12 mouse cellular contexts compared by ENCODE assay signal in genomic region chr1:118905319-118905718, GRCm38 (mm10).
A peak's percentile ranks its signal among the peaks of the same experiment; 100 is the strongest.
DNase-seq lines count a peak whose midpoint lies in the region; ATAC-seq and TF ChIP-seq lines count a peak whose summit lies in the region.
"Had no signal": no experiment of that assay in that cellular context is flagged by ENCODE, and none has a peak within 500 bp of the region (broad histone marks: within the 10 kb centered on the region; RNA-seq: fewer than 3 reads in every experiment).

No protein-coding gene starts in this region.

- ATAC-seq in forebrain, embryonic 12.5 days (ENCODE audit: low FRiP score): no peak
- ATAC-seq in forebrain, postnatal 0 days: no peak
- peak; percentile 24; the same call in 1 of the 2 replicates for ATAC-seq in hindbrain, embryonic 16.5 days
- no peak for ATAC-seq in hindbrain, embryonic 12.5 days (ENCODE audit: low FRiP score)
- no peak for ATAC-seq in limb, embryonic 12.5 days (ENCODE audit: insufficient number of reproducible peaks, insufficient read depth, low FRiP score, low TSS enrichment, low read depth)
- no peak for ATAC-seq in kidney, embryonic 14.5 days (ENCODE audit: low FRiP score, low TSS enrichment)

- H3K4me3 ChIP-seq in forebrain, embryonic 12.5 days (replicated peaks): no peak overlapping the region
- H3K4me3 ChIP-seq in forebrain, postnatal 0 days (ENCODE audit: low read depth, low read length): no peak overlapping the region
- no peak overlapping the region for H3K4me3 ChIP-seq in hindbrain, embryonic 16.5 days (ENCODE audit: low read length)
- H3K4me3 ChIP-seq in hindbrain, embryonic 12.5 days: no peak overlapping the region
- no peak overlapping the region for H3K4me3 ChIP-seq in limb, embryonic 12.5 days (replicated peaks)
- no peak overlapping the region for H3K4me3 ChIP-seq in kidney, embryonic 14.5 days (ENCODE audit: low read length)
- H3K4me3 ChIP-seq in cerebellum, adult 2 months (replicated peaks; ENCODE audit: insufficient read depth, low read depth, low read length): no peak overlapping the region

- no peak for TF ChIP-seq POLR2A in cerebellum, adult 2 months (IDR thresholded peaks at IDR 0.05; ENCODE audit: borderline replicate concordance, insufficient read depth, low read length)

- peaks cover 45% of the 10 kb centered on the region for H3K4me1 ChIP-seq in forebrain, embryonic 12.5 days
- 0 out of 2 replicates have a peak, but pooled peaks cover 3% of the 10 kb centered on the region for H3K4me1 ChIP-seq in forebrain, postnatal 0 days (ENCODE audit: insufficient read depth)
- peaks cover 20% of the 10 kb centered on the region for H3K4me1 ChIP-seq in hindbrain, embryonic 16.5 days (ENCODE audit: control insufficient read depth, insufficient read depth, low read depth, low read length)
- peaks cover 40% of the 10 kb centered on the region for H3K4me1 ChIP-seq in hindbrain, embryonic 12.5 days
- H3K4me1 ChIP-seq in limb, embryonic 12.5 days (replicated peaks): peaks cover 97% of the 10 kb centered on the region
- H3K4me1 ChIP-seq in kidney, embryonic 14.5 days (ENCODE audit: control insufficient read depth, insufficient read depth, low read length): peaks cover 18% of the 10 kb centered on the region
- no peaks in the 10 kb centered on the region for H3K4me1 ChIP-seq in cerebellum, adult 2 months (ENCODE audit: control insufficient read depth, insufficient read depth, low read length)

- no peak overlapping the region for H3K4me2 ChIP-seq in forebrain, embryonic 12.5 days
- H3K4me2 ChIP-seq in forebrain, postnatal 0 days (ENCODE audit: low read depth): no peak overlapping the region
- no peak overlapping the region for H3K4me2 ChIP-seq in hindbrain, embryonic 16.5 days (ENCODE audit: low read length)
- no peak overlapping the region for H3K4me2 ChIP-seq in hindbrain, embryonic 12.5 days (replicated peaks)
- H3K4me2 ChIP-seq in limb, embryonic 12.5 days: no peak overlapping the region
- H3K4me2 ChIP-seq in kidney, embryonic 14.5 days (replicated peaks; ENCODE audit: low read depth, low read length): no peak overlapping the region

- no peak overlapping the region for H3K9ac ChIP-seq in forebrain, embryonic 12.5 days
- H3K9ac ChIP-seq in forebrain, postnatal 0 days: no peak overlapping the region
- no peak overlapping the region for H3K9ac ChIP-seq in hindbrain, embryonic 16.5 days (ENCODE audit: low read depth, low read length)
- no peak overlapping the region for H3K9ac ChIP-seq in hindbrain, embryonic 12.5 days
- no peak overlapping the region for H3K9ac ChIP-seq in limb, embryonic 12.5 days (replicated peaks)
- no peak overlapping the region for H3K9ac ChIP-seq in kidney, embryonic 14.5 days (ENCODE audit: low read depth, low read length)

- H3K27ac ChIP-seq in forebrain, embryonic 12.5 days: 0 out of 2 replicates have a peak overlapping the region, but pooled peaks have one; percentile 59
- H3K27ac ChIP-seq in forebrain, postnatal 0 days (ENCODE audit: low read depth, low read length): no peak overlapping the region
- peak overlapping the region; percentile 24; the same call in 1 of the 2 replicates for H3K27ac ChIP-seq in hindbrain, embryonic 16.5 days (ENCODE audit: low read depth, low read length)
- no peak overlapping the region for H3K27ac ChIP-seq in hindbrain, embryonic 12.5 days
- peak overlapping the region; percentile 80 for H3K27ac ChIP-seq in limb, embryonic 12.5 days
- H3K27ac ChIP-seq in kidney, embryonic 14.5 days (ENCODE audit: low read depth, low read length): no peak overlapping the region
- H3K27ac ChIP-seq in cerebellum, adult 2 months (ENCODE audit: insufficient read depth, low read length): no peak overlapping the region

- no peak for DNase-seq in forebrain, postnatal 0 days
- peak; percentile 37 for DNase-seq in lung, postnatal 25 days (ENCODE audit: low spot score)
- no peak for DNase-seq in cerebellum, adult 2 months
- DNase-seq: adrenal gland, postnatal 10 days; kidney, adult 8-10 months; layer of hippocampus, adult 9-11 months; right cerebral cortex, postnatal 25 days had no signal

- H3K36me3 ChIP-seq in forebrain, embryonic 12.5 days (replicated peaks): no peaks in the 10 kb centered on the region
- H3K36me3 ChIP-seq in forebrain, postnatal 0 days (ENCODE audit: insufficient read depth): no peaks in the 10 kb centered on the region
- no peaks in the 10 kb centered on the region for H3K36me3 ChIP-seq in hindbrain, embryonic 16.5 days (ENCODE audit: control insufficient read depth, insufficient read depth, low read length)
- no peaks in the 10 kb centered on the region for H3K36me3 ChIP-seq in hindbrain, embryonic 12.5 days
- peaks cover 3% of the 10 kb centered on the region; the same call in 1 of the 2 replicates for H3K36me3 ChIP-seq in limb, embryonic 12.5 days
- H3K36me3 ChIP-seq in kidney, embryonic 14.5 days (ENCODE audit: control insufficient read depth, insufficient read depth, low read length): no peaks in the 10 kb centered on the region

- TF ChIP-seq CTCF in forebrain, postnatal 0 days (IDR thresholded peaks at IDR 0.05; ENCODE audit: low read depth): no peak
- TF ChIP-seq CTCF in cerebellum, adult 2 months (IDR thresholded peaks at IDR 0.05; ENCODE audit: borderline replicate concordance, insufficient read depth, low read depth, low read length): no peak

- no peaks in the 10 kb centered on the region for H3K9me3 ChIP-seq in forebrain, embryonic 12.5 days
- H3K9me3 ChIP-seq in forebrain, postnatal 0 days (ENCODE audit: low read length): no peaks in the 10 kb centered on the region
- no peaks in the 10 kb centered on the region for H3K9me3 ChIP-seq in hindbrain, embryonic 16.5 days (ENCODE audit: control insufficient read depth, low read length)
- no peaks in the 10 kb centered on the region for H3K9me3 ChIP-seq in hindbrain, embryonic 12.5 days (replicated peaks)
- no peaks in the 10 kb centered on the region for H3K9me3 ChIP-seq in limb, embryonic 12.5 days
- H3K9me3 ChIP-seq in kidney, embryonic 14.5 days (ENCODE audit: control insufficient read depth, low read length): no peaks in the 10 kb centered on the region

- 48% methylated on average over 5 of the region's 5 CpGs for WGBS in forebrain, embryonic 12.5 days
- 36% methylated on average over 5 of the region's 5 CpGs for WGBS in forebrain, postnatal 0 days
- WGBS in hindbrain, embryonic 16.5 days: 59% methylated on average over 5 of the region's 5 CpGs
- WGBS in hindbrain, embryonic 12.5 days: 68% methylated on average over 5 of the region's 5 CpGs
- WGBS in limb, embryonic 12.5 days: 22% methylated on average over 5 of the region's 5 CpGs
- WGBS in kidney, embryonic 14.5 days: 82% methylated on average over 5 of the region's 5 CpGs
- 75% methylated on average over 5 of the region's 5 CpGs for WGBS in cerebellum, adult 2 months

- peaks cover 29% of the 10 kb centered on the region for H3K27me3 ChIP-seq in forebrain, embryonic 12.5 days
- no peaks in the 10 kb centered on the region for H3K27me3 ChIP-seq in forebrain, postnatal 0 days (ENCODE audit: insufficient read depth, low read length)
- no peaks in the 10 kb centered on the region for H3K27me3 ChIP-seq in hindbrain, embryonic 16.5 days (replicated peaks; ENCODE audit: control insufficient read depth, insufficient read depth, low read length)
- H3K27me3 ChIP-seq in hindbrain, embryonic 12.5 days: no peaks in the 10 kb centered on the region
- H3K27me3 ChIP-seq in limb, embryonic 12.5 days: no peaks in the 10 kb centered on the region
- no peaks in the 10 kb centered on the region for H3K27me3 ChIP-seq in kidney, embryonic 14.5 days (ENCODE audit: control insufficient read depth, insufficient read depth, low read length)
- no peaks in the 10 kb centered on the region for H3K27me3 ChIP-seq in cerebellum, adult 2 months (ENCODE audit: control insufficient read depth, insufficient read depth, low read length)

Comparison
In these comparisons a context has a peak if more than half of its experiments do, and no peak if none do; other contexts are left out.
1. H3K27ac ChIP-seq: peak in forebrain, embryonic 12.5 days (single experiment), hindbrain, embryonic 16.5 days (single experiment) and limb, embryonic 12.5 days (single experiment); none in forebrain, postnatal 0 days (single experiment), hindbrain, embryonic 12.5 days (single experiment), kidney, embryonic 14.5 days (single experiment) and cerebellum, adult 2 months (single experiment).